Mouse (Mus musculus) cerebellum, postnatal 14 days (tissue): ENCODE data around the gene Dna2.
"Not testable (repeated sequence)": the region's sequence is repeated elsewhere in the genome, so short reads cannot be mapped to it uniquely, and the experiment has no call there.

Experiments used
- DNase-seq, 2 experiments: peaks; one replicate each; pipeline ENCODE4 v3.0.0; 2021; ENCODE audit warnings: mixed read lengths in 2 of 2

The Dna2 gene

GRCm38 (mm10) chr10:62946738-62947471 is at the start of gene Dna2:
Dna2 (plus strand) TSS chr10:62947026.
- peak; percentile 66 to 78 for DNase-seq

- no peak for DNase-seq
These were observed 49.4 kb upstream of the Dna2 start for GRCm38 (mm10) chr10:62897437-62897836.

GRCm38 (mm10) chr10:62898061-62898460 is 48.8 kb upstream of the Dna2 start:
- no peak for DNase-seq

- no peak for DNase-seq
These were observed 46.7 kb upstream of the Dna2 start for GRCm38 (mm10) chr10:62900144-62900543.

GRCm38 (mm10) chr10:62901826-62902225 is 45.0 kb upstream of the Dna2 start:
- no peak for DNase-seq

DNA sequence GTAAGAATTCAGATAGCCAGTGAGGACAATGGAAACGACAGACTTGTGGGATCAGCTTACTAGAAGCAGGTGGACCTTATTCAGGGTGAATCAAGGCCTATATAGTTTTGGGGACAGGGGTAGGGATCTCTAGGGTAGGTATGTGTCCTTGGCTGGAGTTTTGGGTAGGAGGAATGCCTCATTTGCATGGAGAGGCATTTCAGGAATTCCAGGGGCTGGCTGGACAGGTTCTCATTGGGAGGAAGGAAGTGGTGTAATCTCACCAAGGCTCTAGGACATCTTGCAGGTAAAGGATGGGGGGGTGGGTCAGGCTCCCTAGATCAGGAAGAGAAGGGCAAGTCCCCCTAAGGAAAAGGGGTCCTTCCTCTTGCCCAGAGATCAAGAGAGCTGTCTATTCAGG is 44.0 kb upstream of the Dna2 start:
- DNase-seq = no peak

DNA sequence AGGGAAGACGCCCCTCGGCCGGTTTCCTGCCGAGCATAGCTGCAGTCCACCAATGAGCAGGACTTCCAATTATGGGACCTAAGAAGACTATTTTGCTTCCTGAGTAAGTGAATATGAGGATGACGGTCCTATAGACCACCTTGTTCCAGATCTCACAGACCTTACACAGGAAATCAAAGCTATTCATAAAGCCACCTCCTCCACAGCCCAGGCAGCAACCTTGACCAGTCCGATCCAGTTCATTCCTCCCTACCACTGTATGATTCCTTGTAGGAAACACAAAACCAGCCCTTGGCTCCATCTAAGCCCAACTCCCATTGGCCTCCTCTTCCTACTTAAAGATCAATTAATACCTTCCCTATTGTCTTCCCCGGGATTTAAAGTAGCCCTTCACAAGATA is 40.5 kb upstream of the Dna2 start:
- DNase-seq = no peak

GRCm38 (mm10) chr10:62908896-62909295 is 37.9 kb upstream of the Dna2 start, which contains the start of gene Tet1:
Tet1 (minus strand) TSS chr10:62908996.
- DNase-seq = not testable (repeated sequence)

DNA sequence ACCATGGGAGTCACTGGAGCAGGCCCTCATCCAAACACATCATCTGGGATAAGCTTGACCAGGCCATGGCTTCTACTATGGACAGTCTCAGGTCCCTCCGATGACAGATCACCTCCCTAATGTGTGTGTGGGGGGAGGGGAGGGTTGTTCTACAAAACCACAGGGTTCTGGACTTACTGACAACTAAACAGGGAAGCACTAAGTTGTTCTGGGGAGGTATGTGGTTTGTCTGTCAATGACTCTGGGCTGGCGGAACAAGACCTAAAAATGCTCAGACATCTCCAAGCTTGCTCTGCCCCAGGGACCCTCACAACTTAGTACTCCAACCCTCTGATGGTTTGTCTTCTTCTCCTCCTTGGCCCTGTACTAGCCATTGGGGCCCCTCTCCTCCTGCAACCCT is 35.7 kb upstream of the Dna2 start:
- no peak for DNase-seq

GRCm38 (mm10) chr10:62918985-62919384 is 27.8 kb upstream of the Dna2 start:
- no peak for DNase-seq

- peak; percentile 97 for DNase-seq
These were observed 26.7 kb upstream of the Dna2 start, which contains the start of gene Slc25a16 for GRCm38 (mm10) chr10:62919925-62920765. Slc25a16 (plus strand) TSS chr10:62920633.

DNA sequence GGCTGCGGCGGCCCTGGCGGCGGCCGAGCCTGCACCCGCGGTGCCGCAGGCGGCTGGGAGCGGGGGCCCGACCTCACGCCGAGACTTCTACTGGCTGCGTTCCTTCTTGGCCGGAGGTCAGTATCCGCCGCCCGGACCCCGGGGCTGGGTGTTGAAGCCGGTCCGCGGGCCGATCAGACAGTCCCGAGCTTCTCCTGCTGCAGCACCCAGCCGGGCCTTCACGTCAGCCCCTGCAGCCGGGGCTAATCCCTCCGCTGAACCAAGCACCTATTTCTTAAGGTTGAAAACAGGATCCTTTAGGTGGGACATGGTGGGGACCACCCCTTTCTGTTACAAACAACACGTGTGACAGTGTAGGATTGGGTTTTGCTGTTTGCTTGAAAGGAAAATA is 26.1 kb upstream of the Dna2 start:
- no peak for DNase-seq

- no peak for DNase-seq
These were observed 22.7 kb upstream of the Dna2 start for GRCm38 (mm10) chr10:62924096-62924635.

GRCm38 (mm10) chr10:62932381-62932780 is 14.4 kb upstream of the Dna2 start:
- DNase-seq = no peak

- no peak for DNase-seq
These were observed 1.7 kb upstream of the Dna2 start for GRCm38 (mm10) chr10:62944975-62945580.

- no peak for DNase-seq
These were observed 1.7 kb downstream of the Dna2 start for GRCm38 (mm10) chr10:62948551-62948950.

GRCm38 (mm10) chr10:62963956-62964355 is 17.1 kb downstream of the Dna2 start:
- peak; percentile 66 to 80 for DNase-seq

DNA sequence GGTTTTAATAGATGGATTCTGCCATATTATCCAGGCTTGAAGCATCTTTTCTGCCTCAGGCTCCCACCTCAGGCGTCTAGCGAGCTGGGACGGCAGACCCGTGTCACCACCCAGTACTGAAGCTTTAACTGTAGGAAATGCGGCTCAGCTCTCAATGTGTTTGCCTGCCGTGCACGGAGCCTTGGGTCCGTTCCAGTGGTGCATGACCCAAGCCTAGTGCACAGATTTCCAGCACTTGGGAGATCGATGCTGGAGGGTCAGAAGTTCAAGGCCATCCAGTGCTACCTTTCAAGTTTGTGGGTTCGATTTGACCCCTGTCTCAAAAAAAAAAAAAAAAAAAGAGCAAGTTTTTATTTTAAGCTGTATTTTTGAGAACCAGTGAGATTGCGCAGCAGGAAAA is 19.0 kb downstream of the Dna2 start:
- DNase-seq = no peak

- DNase-seq = peak; percentile 28 to 37
These were observed 19.5 kb downstream of the Dna2 start for GRCm38 (mm10) chr10:62966291-62966690.

GRCm38 (mm10) chr10:62971821-62972220 is 25.0 kb downstream of the Dna2 start:
- peak; percentile 64 for DNase-seq

DNA sequence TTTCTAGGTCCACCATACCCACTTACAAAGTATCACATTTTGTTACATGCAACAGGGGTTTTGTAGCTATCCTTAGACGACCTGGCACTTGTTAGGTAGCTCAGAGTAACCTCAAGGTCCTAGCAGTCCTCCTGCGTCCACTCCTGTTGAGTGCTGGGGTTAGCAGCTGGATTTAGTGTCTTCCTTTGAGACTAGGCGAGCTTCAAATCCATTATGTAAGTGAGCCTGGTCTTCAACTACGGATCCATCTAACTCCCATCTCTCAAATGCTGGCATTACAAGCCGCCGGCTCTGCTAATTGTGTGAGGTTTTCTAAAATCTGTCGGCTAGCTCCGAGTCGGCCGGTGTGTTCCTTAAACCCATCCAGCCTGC is 32.8 kb downstream of the Dna2 start:
- no peak for DNase-seq

DNA sequence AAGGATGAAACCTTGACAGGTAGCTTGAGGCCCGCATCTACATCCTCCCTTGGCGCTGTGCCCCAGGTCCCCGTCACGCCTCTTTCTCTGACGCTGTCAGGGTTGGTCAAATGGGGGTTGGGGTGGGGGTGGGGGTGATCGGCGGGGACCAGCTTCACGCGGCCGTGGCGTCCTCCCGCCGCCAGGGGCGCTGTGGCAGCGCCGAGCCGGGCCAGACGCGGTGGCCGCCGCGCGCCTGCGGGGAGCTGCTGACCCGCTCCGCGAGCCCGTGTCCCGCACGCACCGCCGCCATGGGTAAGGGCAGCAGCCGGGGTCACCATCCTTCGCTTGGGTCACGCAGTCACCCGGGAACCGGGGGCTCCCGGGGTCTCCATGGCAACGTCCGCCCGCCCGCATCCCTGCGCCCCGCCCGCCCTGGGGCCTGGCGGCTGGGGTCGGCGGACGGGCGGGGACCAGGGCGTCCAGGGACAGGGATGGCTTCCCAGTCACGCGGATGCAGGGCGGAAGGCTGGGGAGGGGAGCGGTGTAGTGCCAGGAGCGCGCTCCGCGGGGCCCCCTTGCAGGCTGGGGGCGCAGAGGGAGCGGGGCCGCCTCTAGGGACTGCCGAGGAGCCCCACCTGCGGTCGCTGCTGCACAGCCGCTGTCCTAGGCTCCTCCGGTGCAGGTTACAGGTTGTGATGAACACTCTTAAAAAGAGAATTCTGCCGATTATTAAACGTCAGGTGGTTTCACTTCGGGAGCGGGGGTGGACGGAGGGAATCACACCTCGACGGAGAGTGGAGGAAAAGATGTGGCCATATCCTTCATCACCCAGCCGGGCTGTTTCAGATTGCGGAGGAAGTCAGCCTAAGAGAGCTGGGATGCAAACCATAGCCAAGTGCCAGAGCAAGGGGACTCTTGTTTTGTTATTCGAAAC is 33.5 kb downstream of the Dna2 start, which contains the start of gene Rufy2:
Gene Rufy2 (plus strand): TSS at position 185 of the 916 bp plus-strand sequence.
- peak; percentile 99 to 100 for DNase-seq
